Mouse (Mus musculus) small intestine, adult 2 months (tissue): ENCODE measurements around the gene Tob2.

Experiments used
- CTCF ChIP-seq: fragments of 200-500 bp; IDR thresholded peaks from 2 replicates; pipeline ENCODE4 v1.5.1; 2012; ENCODE audit warnings: low read depth, mild to moderate bottlenecking, control low read depth, inconsistent platforms, low read length, moderate library complexity, mixed read lengths; ENCODE audit not compliant: insufficient replicate concordance, insufficient read length; ENCODE audit errors: extremely low read depth
- POLR2A ChIP-seq: fragments of 200-500 bp; IDR thresholded peaks from 2 replicates; pipeline ENCODE4 v1.6.1; 2012; ENCODE audit warnings: low read depth, mild to moderate bottlenecking, control low read depth, inconsistent platforms, low read length, moderate library complexity

- TF ChIP-seq CTCF: no peak
- no peak for TF ChIP-seq POLR2A
Observed at GRCm38 (mm10) chr15:81853081-81853480, 5.5 kb downstream of the Tob2 start.
